Mouse (Mus musculus) olfactory bulb, adult 2 months (tissue): ENCODE data around the gene Fancm.

Experiments used
- CTCF ChIP-seq: fragments of 200-500 bp; IDR thresholded peaks from 2 replicates; pipeline ENCODE4 v1.5.1; 2012; ENCODE audit warnings: low read depth, mild to moderate bottlenecking, low read length, moderate library complexity; ENCODE audit not compliant: insufficient read depth
- POLR2A ChIP-seq: fragments of 200-500 bp; IDR thresholded peaks from 2 replicates; pipeline ENCODE4 v1.6.1; 2012; ENCODE audit warnings: mild to moderate bottlenecking, low read depth, low read length, moderate library complexity; ENCODE audit not compliant: insufficient read depth

GRCm38 (mm10) chr12:65036892-65037545 lies 38.4 kb upstream of the Fancm start:
- no peak for TF ChIP-seq POLR2A
- TF ChIP-seq CTCF: no peak
